Mouse (Mus musculus): Measurements from ENCODE around the gene Pgs1. TPM values are rescaled to one million over a fixed set of nuclear protein-coding genes. Genes with fewer than 3 reads are reported as not detected.

Gene Pgs1
- polyA plus RNA-seq, 1 experiment from 2014 or later, result 47.1 TPM

DNA sequence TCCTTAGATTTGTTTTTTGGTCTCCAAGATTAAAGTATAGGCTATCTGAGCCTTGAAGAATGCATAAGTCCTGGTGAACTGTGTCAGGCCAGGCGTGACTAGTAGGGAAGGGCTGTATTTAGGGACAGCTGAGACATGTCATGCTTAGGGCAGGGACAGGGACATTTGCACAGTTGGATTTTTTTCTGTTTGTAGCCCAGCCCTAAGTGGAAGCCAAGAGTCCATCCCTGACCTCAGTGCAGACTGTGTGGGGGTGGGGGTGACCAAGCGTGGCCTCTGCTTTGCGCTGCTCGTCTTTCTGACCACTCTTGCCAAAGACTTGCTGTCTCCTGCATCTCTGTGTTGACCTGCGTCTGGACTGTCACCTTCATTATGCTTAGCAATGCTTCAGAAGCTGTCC is 18.1 kb downstream of the Pgs1 start:
- peaks cover 20% of the 10 kb centered on the region for H3K4me1 ChIP-seq
- H3K36me3 ChIP-seq, result peaks cover 91% of the 10 kb centered on the region
- no peaks in the 10 kb centered on the region; the same call in 1 of the 2 replicates for H3K27me3 ChIP-seq (ENCODE audit: low read depth, poor library complexity, severe bottlenecking)
- no peaks in the 10 kb centered on the region for H3K9me3 ChIP-seq (replicated peaks)
- no peak for DNase-seq (ENCODE audit: low spot score)
- H3K4me3 ChIP-seq, result no peak overlapping the region
- no peak overlapping the region for H3K27ac ChIP-seq
- 91% methylated on average over 5 of the region's 5 CpGs for WGBS

DNA sequence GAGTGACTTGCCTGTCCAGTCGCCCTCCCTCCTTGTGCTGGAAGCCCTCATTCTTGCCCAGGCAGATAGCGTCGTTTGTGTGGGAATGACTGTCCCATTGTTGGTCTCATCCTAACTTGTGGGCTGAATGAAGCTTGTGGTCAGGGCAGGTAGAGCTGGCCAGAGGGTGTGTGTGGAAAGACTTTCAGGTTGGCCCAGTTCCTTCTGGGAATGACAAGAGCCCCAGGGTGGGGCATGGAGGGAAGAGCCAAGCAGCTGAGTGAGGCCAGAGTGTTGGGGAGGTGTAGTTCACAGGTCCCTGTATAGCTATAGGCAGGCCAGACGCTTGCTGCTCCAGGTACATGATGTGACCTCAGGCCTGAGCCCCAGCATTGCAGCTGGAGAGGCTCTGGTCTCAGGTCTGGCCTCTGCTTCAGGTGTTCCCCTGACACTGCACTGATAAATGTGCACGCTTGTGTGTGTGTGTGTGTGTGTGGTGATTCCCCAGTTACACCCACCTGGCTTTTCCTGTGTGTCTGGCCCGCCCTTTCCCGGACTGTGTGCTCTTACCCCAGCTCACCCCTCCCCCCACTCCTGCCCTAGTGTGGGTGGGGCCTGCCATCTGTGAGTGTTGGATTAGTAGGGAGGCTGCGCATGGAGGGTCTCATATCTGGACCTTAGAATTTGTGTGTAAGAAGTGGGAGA is 21.5 kb downstream of the Pgs1 start:
- H3K27me3 ChIP-seq (ENCODE audit: low read depth, poor library complexity, severe bottlenecking), result no peaks in the 10 kb centered on the region; the same call in 1 of the 2 replicates
- H3K4me1 ChIP-seq, result peaks cover 48% of the 10 kb centered on the region
- 73% methylated on average over 8 of the region's 8 CpGs for WGBS
- H3K36me3 ChIP-seq, result peaks cover 79% of the 10 kb centered on the region
- no peak overlapping the region for H3K4me3 ChIP-seq
- no peak for DNase-seq (ENCODE audit: low spot score)
- no peaks in the 10 kb centered on the region for H3K9me3 ChIP-seq (replicated peaks)
- no peak overlapping the region for H3K27ac ChIP-seq

DNA sequence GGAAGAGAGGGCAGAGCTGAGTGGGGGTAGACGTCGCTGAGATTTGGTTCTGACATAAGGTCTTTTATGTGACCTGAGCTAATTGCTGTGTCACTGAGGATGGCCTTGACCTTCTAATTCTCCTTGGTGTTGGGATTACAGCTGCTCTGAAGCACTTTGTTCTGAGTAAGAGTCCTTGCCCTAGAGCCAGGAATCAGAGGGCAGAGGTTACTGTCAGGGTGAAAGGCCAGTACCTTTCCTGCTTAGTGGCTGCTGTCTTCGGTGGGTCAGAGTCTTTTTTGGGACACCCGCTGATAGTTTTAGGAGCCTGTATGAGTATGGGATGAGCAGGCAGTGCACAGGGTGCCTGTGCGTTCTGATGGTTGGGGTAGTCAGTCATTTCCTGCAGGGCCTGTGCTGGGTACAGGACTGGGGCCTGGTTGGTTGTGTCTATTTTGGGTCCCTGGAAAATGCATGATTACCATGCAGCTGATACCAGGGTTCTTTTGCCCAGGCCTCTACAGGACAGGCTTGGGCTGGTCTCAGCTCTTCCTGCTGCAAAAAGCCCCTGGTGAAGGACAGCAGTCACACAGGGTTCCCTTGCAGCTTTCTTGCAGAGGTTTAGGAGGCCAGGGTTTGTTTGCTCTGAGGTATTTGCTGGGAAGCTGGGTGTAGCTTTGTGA is 22.2 kb downstream of the Pgs1 start:
- Histone ChIP-seq H3K9me3 (replicated peaks) (no peaks in the 10 kb centered on the region), H3K4me1 (peaks cover 51% of the 10 kb centered on the region), H3K36me3 (peaks cover 80% of the 10 kb centered on the region), H3K27ac (0 out of 2 replicates have a peak overlapping the region, but pooled peaks have one; percentile 12), H3K4me3 (no peak overlapping the region), H3K27me3 (ENCODE audit: low read depth, poor library complexity, severe bottlenecking) (no peaks in the 10 kb centered on the region; the same call in 1 of the 2 replicates)
- WGBS, result 68% methylated on average over 5 of the region's 5 CpGs
- no peak for DNase-seq (ENCODE audit: low spot score)

DNA sequence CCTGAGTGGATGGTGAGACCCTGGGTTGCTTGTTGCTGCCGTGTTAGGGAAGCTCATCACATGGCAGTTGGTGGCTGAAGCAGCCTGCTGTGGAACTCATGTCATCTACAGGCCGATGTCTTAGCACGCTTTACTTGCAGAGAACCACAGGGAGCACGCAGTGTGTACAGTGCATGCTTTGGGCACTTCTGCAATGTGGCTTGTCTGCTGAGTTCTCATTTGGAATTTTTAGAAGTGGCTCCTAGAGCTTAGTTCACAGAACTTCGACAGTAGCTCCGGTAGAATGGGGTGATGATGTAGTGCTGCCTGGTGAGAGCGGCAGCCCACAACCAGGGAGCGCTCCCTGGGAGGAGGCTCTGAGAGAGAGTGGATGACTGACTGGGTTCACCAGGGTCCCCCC is 22.8 kb downstream of the Pgs1 start:
- H3K36me3 ChIP-seq, result peaks cover 78% of the 10 kb centered on the region
- 88% methylated on average over 8 of the region's 8 CpGs for WGBS
- H3K27me3 ChIP-seq (ENCODE audit: low read depth, poor library complexity, severe bottlenecking), result no peaks in the 10 kb centered on the region; the same call in 1 of the 2 replicates
- H3K4me3 ChIP-seq, result no peak overlapping the region
- no peaks in the 10 kb centered on the region for H3K9me3 ChIP-seq (replicated peaks)
- H3K4me1 ChIP-seq, result peaks cover 56% of the 10 kb centered on the region
- H3K27ac ChIP-seq, result 0 out of 2 replicates have a peak overlapping the region, but pooled peaks have one; percentile 12
- DNase-seq (ENCODE audit: low spot score), result no peak

GRCm38 (mm10) chr11:118009865-118010571 is 23.9 kb downstream of the Pgs1 start:
- no peaks in the 10 kb centered on the region; the same call in 1 of the 2 replicates for H3K27me3 ChIP-seq (ENCODE audit: low read depth, poor library complexity, severe bottlenecking)
- peak overlapping the region; percentile 12; the same call in 1 of the 2 replicates for H3K27ac ChIP-seq
- no peak for DNase-seq (ENCODE audit: low spot score)
- H3K4me1 ChIP-seq, result peaks cover 63% of the 10 kb centered on the region
- H3K9me3 ChIP-seq (replicated peaks), result no peaks in the 10 kb centered on the region
- 69% methylated on average over 4 of the region's 4 CpGs for WGBS
- H3K4me3 ChIP-seq, result no peak overlapping the region
- H3K36me3 ChIP-seq, result peaks cover 77% of the 10 kb centered on the region

DNA sequence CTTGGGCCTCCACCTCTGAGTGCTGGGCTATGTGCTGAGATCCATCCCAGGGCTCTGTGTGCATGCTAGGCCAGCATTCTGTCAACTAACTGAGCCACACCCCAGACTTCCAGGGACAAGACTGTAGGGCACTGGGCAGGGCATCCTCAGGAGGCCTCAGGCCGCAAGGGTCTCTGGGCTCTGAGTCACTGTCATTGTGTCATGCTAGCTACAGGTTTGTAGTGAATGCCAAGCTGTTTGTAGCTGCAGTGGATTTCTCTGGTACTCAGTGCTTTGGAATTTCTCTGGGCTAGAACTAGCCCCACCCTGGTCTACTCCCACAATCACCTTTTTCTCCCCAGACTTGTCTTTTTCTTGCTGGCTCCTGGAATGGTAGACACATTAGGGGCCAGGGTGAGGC is 26.5 kb downstream of the Pgs1 start:
- Histone ChIP-seq H3K4me1 (peaks cover 59% of the 10 kb centered on the region), H3K36me3 (peaks cover 79% of the 10 kb centered on the region), H3K9me3 (replicated peaks) (no peaks in the 10 kb centered on the region), H3K27ac (no peak overlapping the region), H3K27me3 (ENCODE audit: low read depth, poor library complexity, severe bottlenecking) (no peaks in the 10 kb centered on the region; the same call in 1 of the 2 replicates), H3K4me3 (no peak overlapping the region)
- 88% methylated on average over 1 of the region's 1 CpGs for WGBS
- no peak for DNase-seq (ENCODE audit: low spot score)

DNA sequence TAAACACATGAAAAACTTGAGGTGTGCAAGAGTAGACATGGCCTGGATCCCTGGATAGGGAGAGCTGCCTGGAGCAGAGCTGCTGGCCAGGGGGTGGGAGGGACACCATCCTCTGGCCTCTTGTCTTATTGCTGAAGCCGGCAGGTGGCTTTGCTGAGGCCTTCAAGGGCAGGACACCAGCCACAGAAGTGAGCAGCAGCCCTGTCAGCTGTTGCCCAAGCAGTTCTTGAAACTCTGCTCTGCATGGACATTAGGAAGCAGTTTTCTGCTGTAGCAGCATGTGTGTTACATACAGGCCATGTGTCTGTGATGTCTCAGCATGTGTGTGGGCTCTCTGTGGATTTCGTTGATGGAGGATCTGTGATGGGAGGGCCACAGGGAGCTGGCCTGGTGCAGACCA is 27.2 kb downstream of the Pgs1 start:
- Histone ChIP-seq H3K4me1 (peaks cover 52% of the 10 kb centered on the region), H3K36me3 (peaks cover 81% of the 10 kb centered on the region), H3K4me3 (no peak overlapping the region), H3K9me3 (replicated peaks) (no peaks in the 10 kb centered on the region), H3K27me3 (ENCODE audit: low read depth, poor library complexity, severe bottlenecking) (no peaks in the 10 kb centered on the region; the same call in 1 of the 2 replicates), H3K27ac (no peak overlapping the region)
- no peak for DNase-seq (ENCODE audit: low spot score)
- 72% methylated on average over 2 of the region's 2 CpGs for WGBS

DNA sequence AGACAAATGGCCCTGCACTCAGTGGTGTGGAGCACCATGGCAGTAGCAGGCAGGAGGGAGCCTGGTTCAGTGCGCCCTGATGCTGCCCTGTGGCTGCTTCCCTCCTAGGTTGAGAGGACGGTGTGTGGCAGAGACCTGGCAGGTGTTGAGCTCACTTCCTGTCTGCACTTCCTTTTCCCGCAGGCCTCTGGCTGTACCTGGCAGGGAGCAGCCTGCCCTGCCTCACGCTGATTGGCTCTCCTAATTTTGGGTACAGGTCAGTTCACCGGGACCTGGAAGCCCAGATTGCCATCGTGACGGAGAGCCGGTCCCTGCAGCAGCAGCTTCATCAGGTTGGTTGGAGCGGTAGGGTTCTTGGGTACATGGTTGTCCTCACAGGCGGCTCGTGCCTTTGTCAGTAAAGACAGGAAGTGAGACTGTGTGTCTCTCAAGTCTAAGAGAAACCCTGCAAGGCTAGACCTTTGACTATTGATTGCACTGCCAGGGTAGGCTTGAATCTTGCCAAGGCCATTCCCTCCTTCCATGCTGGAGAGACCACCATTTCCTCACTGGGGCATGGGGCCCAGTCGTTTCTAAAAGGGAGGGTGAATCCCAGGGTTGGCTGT is 28.4 kb downstream of the Pgs1 start:
- Histone ChIP-seq H3K36me3 (peaks cover 86% of the 10 kb centered on the region), H3K9me3 (replicated peaks) (no peaks in the 10 kb centered on the region), H3K27ac (no peak overlapping the region), H3K27me3 (ENCODE audit: low read depth, poor library complexity, severe bottlenecking) (no peaks in the 10 kb centered on the region), H3K4me3 (no peak overlapping the region), H3K4me1 (peaks cover 40% of the 10 kb centered on the region)
- WGBS, result 84% methylated on average over 12 of the region's 12 CpGs
- no peak for DNase-seq (ENCODE audit: low spot score)

DNA sequence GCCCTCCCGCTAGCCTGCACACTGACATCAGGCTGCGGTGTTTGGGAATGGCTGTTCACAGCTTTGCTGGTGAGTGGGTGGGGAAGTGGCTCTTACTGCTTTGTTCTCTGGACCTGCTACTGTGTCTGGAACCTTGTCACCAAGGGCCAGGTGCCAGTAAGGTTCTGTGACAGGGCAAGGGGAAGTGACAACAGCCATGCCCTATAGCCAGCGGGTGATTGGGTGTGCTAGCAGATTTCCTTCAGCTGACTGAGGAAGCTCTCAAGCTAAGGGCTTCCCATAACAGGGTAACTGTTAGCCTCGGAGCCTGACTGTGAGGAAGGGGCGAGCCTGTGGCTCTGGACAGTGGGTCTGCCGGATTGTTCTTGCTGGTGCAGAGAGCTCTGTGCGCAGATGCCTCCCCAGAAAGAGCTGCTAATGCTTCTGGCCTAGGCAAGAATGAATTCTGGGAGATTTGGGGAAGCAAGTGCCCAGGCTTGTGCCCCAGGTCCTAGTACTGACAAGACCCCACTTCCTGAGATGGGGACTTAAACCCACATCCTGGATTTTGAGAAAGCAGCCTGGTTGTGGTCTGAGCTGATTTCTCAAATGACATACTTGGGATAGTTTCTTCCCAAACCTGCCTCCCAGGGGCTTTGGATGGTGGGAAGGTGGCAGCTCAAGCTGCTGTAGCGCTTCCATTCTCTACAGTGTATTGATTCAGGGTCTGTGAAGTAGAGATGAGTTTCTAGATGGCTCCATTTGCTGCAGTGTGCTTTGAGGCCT is 29.5 kb downstream of the Pgs1 start:
- no peak for DNase-seq (ENCODE audit: low spot score)
- H3K4me1 ChIP-seq, result peaks cover 35% of the 10 kb centered on the region
- no peaks in the 10 kb centered on the region for H3K27me3 ChIP-seq (ENCODE audit: low read depth, poor library complexity, severe bottlenecking)
- no peak overlapping the region for H3K27ac ChIP-seq
- H3K36me3 ChIP-seq, result peaks cover 86% of the 10 kb centered on the region
- no peaks in the 10 kb centered on the region for H3K9me3 ChIP-seq (replicated peaks)
- WGBS, result 92% methylated on average over 8 of the region's 8 CpGs
- no peak overlapping the region for H3K4me3 ChIP-seq

DNA sequence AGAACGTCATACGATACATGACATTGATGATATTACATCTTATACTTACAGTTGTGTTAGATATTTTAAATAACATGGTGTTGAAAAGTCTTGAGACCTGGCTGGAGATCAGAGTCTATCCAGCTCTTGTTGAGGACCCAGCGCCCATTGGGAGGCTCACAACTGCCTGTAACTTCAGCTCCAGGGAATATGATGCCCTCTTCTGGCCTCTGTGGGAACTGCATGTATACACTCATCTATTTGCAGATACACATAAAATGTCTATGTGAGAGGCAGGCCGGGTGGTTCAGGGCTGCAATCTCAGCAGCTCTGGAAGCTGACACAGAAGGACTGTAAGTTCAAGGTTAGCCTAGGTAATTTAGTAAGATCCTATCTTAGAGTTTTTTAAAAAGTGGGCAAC is 32.2 kb downstream of the Pgs1 start:
- H3K27me3 ChIP-seq (ENCODE audit: low read depth, poor library complexity, severe bottlenecking), result no peaks in the 10 kb centered on the region
- WGBS, result 96% methylated on average over 4 of the region's 4 CpGs
- peaks cover 95% of the 10 kb centered on the region for H3K36me3 ChIP-seq
- H3K27ac ChIP-seq, result no peak overlapping the region
- no peak overlapping the region for H3K4me3 ChIP-seq
- no peaks in the 10 kb centered on the region for H3K9me3 ChIP-seq (replicated peaks)
- DNase-seq (ENCODE audit: low spot score), result peak; percentile 39
- H3K4me1 ChIP-seq, result peaks cover 12% of the 10 kb centered on the region; the same call in 1 of the 2 replicates

- 44% methylated on average over 1 of the region's 1 CpGs for WGBS
- no peaks in the 10 kb centered on the region for H3K27me3 ChIP-seq (ENCODE audit: low read depth, poor library complexity, severe bottlenecking)
- no peaks in the 10 kb centered on the region for H3K9me3 ChIP-seq (replicated peaks)
- H3K4me1 ChIP-seq, result no peaks in the 10 kb centered on the region
- peak; percentile 69 for DNase-seq (ENCODE audit: low spot score)
- no peak overlapping the region for H3K27ac ChIP-seq
- peaks cover 98% of the 10 kb centered on the region for H3K36me3 ChIP-seq
- H3K4me3 ChIP-seq, result no peak overlapping the region
Measured at GRCm38 (mm10) chr11:118021806-118022205, 35.7 kb downstream of the Pgs1 start.

GRCm38 (mm10) chr11:118023475-118023874 is 37.4 kb downstream of the Pgs1 start:
- WGBS, result 95% methylated on average over 7 of the region's 7 CpGs
- H3K4me1 ChIP-seq, result no peaks in the 10 kb centered on the region
- no peaks in the 10 kb centered on the region for H3K27me3 ChIP-seq (ENCODE audit: low read depth, poor library complexity, severe bottlenecking)
- no peak for DNase-seq (ENCODE audit: low spot score)
- peaks cover 87% of the 10 kb centered on the region for H3K36me3 ChIP-seq
- no peaks in the 10 kb centered on the region for H3K9me3 ChIP-seq (replicated peaks)
- H3K27ac ChIP-seq, result no peak overlapping the region
- no peak overlapping the region for H3K4me3 ChIP-seq
